Mouse (Mus musculus): ENCODE data around the gene Nrk. TPM values are rescaled to one million over a fixed set of nuclear protein-coding genes. Genes with fewer than 3 reads are reported as not detected.

Nrk gene
- polyA plus RNA-seq (2015; fragmentation: Nextera tagmentation; extraction: Ambion mirVana) = 1.7 and 1.9 TPM in 2 replicates

- no peak for DNase-seq (ENCODE audit: low spot score)
Observed at GRCm38 (mm10) chrX:138914041-138914776, at the start of gene Nrk. TSS of gene Nrk (plus strand) at chrX:138914430.

- DNase-seq (ENCODE audit: low spot score) = no peak
Observed at GRCm38 (mm10) chrX:138913366-138913765, 864 bp upstream of the Nrk start.

GRCm38 (mm10) chrX:138914777-138915114 is 516 bp downstream of the Nrk start:
- DNase-seq (ENCODE audit: low spot score) = no peak

- DNase-seq (ENCODE audit: low spot score) = no peak
Observed at GRCm38 (mm10) chrX:138919030-138919429, 4.8 kb downstream of the Nrk start.

GRCm38 (mm10) chrX:138943905-138944304 is 29.7 kb downstream of the Nrk start:
- DNase-seq (ENCODE audit: low spot score) = no peak

GRCm38 (mm10) chrX:138960713-138961112 is 46.5 kb downstream of the Nrk start:
- DNase-seq (ENCODE audit: low spot score) = no peak

- DNase-seq (ENCODE audit: low spot score) = no peak
Observed at GRCm38 (mm10) chrX:138978501-138978900, 64.3 kb downstream of the Nrk start.

- no peak for DNase-seq (ENCODE audit: low spot score)
Observed at GRCm38 (mm10) chrX:138979249-138979648, 65.0 kb downstream of the Nrk start.

GRCm38 (mm10) chrX:139014524-139014923 is 100.3 kb downstream of the Nrk start:
- DNase-seq (ENCODE audit: low spot score) = no peak

GRCm38 (mm10) chrX:139016540-139016939 is 102.3 kb downstream of the Nrk start:
- no peak for DNase-seq (ENCODE audit: low spot score)

GRCm38 (mm10) chrX:139026532-139027097 is 112.4 kb downstream of the Nrk start:
- DNase-seq (ENCODE audit: low spot score) = no peak

GRCm38 (mm10) chrX:139027296-139027695 is 113.1 kb downstream of the Nrk start:
- no peak for DNase-seq (ENCODE audit: low spot score)

- DNase-seq (ENCODE audit: low spot score) = no peak
Observed at GRCm38 (mm10) chrX:139027909-139028308, 113.7 kb downstream of the Nrk start.

- no peak for DNase-seq (ENCODE audit: low spot score)
Observed at GRCm38 (mm10) chrX:139037666-139038065, 123.4 kb downstream of the Nrk start.

- DNase-seq (ENCODE audit: low spot score) = no peak
Observed at GRCm38 (mm10) chrX:139039314-139039713, 125.1 kb downstream of the Nrk start.

- no peak for DNase-seq (ENCODE audit: low spot score)
Observed at GRCm38 (mm10) chrX:139041148-139041547, 126.9 kb downstream of the Nrk start.

GRCm38 (mm10) chrX:139051976-139052375 is 137.7 kb downstream of the Nrk start:
- no peak for DNase-seq (ENCODE audit: low spot score)

GRCm38 (mm10) chrX:139053149-139053548 is 138.9 kb downstream of the Nrk start:
- DNase-seq (ENCODE audit: low spot score) = no peak

Other genes with a start within 250 kb of the Nrk start
- gene Serpina7, start 170.8 kb downstream of the Nrk start, polyA plus RNA-seq (2015; fragmentation: Nextera tagmentation; extraction: Ambion mirVana) = 0.53 and 0.74 TPM in 2 replicates
- gene 4930513O06Rik, start 171.8 kb downstream of the Nrk start, polyA plus RNA-seq (2015; fragmentation: Nextera tagmentation; extraction: Ambion mirVana) = not detected in 2 replicates

Measured in thymus, postnatal 0 days (tissue).